Mouse (Mus musculus) retina, postnatal 7 days (tissue): ENCODE results near the gene Slc25a23.
A peak's percentile ranks its signal among the peaks of the same experiment; 100 is the strongest.
"Not testable (repeated sequence)": the region's sequence is repeated elsewhere in the genome, so short reads cannot be mapped to it uniquely, and the experiment has no call there.

Experiments
- DNase-seq: peaks from one replicate; pipeline ENCODE4 v3.0.0-alpha.2; 2012; ENCODE audit warnings: low read depth, low spot score

Gene Slc25a23

GRCm38 (mm10) chr17:57076916-57077315, 17.3 kb upstream of the Slc25a23 start:
- DNase-seq = no peak

- no peak for DNase-seq
These were observed 11.0 kb upstream of the Slc25a23 start for GRCm38 (mm10) chr17:57070699-57071098.

- DNase-seq = no peak
These were observed 10.6 kb upstream of the Slc25a23 start for GRCm38 (mm10) chr17:57070272-57070671.

- DNase-seq = no peak
These were observed 7.2 kb upstream of the Slc25a23 start for GRCm38 (mm10) chr17:57066908-57067307.

GRCm38 (mm10) chr17:57063031-57063430, 3.4 kb upstream of the Slc25a23 start:
- DNase-seq = no peak

GRCm38 (mm10) chr17:57062548-57062947, 2.9 kb upstream of the Slc25a23 start:
- no peak for DNase-seq

GRCm38 (mm10) chr17:57062011-57062521, 2.4 kb upstream of the Slc25a23 start:
- no peak for DNase-seq

- DNase-seq = no peak
These were observed 1.4 kb upstream of the Slc25a23 start for GRCm38 (mm10) chr17:57061069-57061468.

GRCm38 (mm10) chr17:57060231-57060801, 653 bp upstream of the Slc25a23 start:
- peak; percentile 95 for DNase-seq

- DNase-seq = no peak
These were observed 675 bp downstream of the Slc25a23 start, which contains the start of gene Crb3 for GRCm38 (mm10) chr17:57058891-57059485. Gene Crb3, plus strand, starts transcription at chr17:57059105.

GRCm38 (mm10) chr17:57056246-57056645, 3.4 kb downstream of the Slc25a23 start:
- no peak for DNase-seq

GRCm38 (mm10) chr17:57051679-57052078, 8.0 kb downstream of the Slc25a23 start:
- not testable (repeated sequence) for DNase-seq

GRCm38 (mm10) chr17:57048816-57049215, 10.8 kb downstream of the Slc25a23 start:
- DNase-seq = no peak

- no peak for DNase-seq
These were observed 12.3 kb downstream of the Slc25a23 start for GRCm38 (mm10) chr17:57047406-57047805.

- DNase-seq = no peak
These were observed 18.1 kb downstream of the Slc25a23 start, which contains the start of gene Slc25a41 for GRCm38 (mm10) chr17:57041554-57041953. Gene Slc25a41, minus strand, starts transcription at chr17:57041654.

GRCm38 (mm10) chr17:57038978-57039377, 20.7 kb downstream of the Slc25a23 start:
- no peak for DNase-seq

GRCm38 (mm10) chr17:57032854-57033253, 26.8 kb downstream of the Slc25a23 start:
- DNase-seq = no peak

GRCm38 (mm10) chr17:57031661-57032420, 27.8 kb downstream of the Slc25a23 start:
- DNase-seq = peak; percentile 100

GRCm38 (mm10) chr17:57030931-57031660, 28.6 kb downstream of the Slc25a23 start, which contains the start of gene Khsrp:
Gene Khsrp, minus strand, starts transcription at chr17:57031522.
- DNase-seq = peak; percentile 17

- no peak for DNase-seq
These were observed 30.0 kb downstream of the Slc25a23 start for GRCm38 (mm10) chr17:57029691-57030090.

- DNase-seq = no peak
These were observed 32.2 kb downstream of the Slc25a23 start for GRCm38 (mm10) chr17:57027471-57027870.

GRCm38 (mm10) chr17:57020960-57021359, 38.7 kb downstream of the Slc25a23 start:
- DNase-seq = no peak
